26 mouse cellular contexts compared by ENCODE assay signal in genomic region chr7:37389703-37390087, GRCm38 (mm10).
"Had no signal": no experiment of that assay in that cellular context is flagged by ENCODE, and none has a peak within 500 bp of the region (broad histone marks: within the 10 kb centered on the region; RNA-seq: fewer than 3 reads in every experiment).

No protein-coding gene starts in this region.

- ATAC-seq: inflammation-experienced regulatory T-cells, adult 6 months; intestine, embryonic 15.5 days; intestine, postnatal 0 days; liver, postnatal 0 days had no signal

- H3K27me3 ChIP-seq: hindbrain, embryonic 12.5 days; intestine, embryonic 15.5 days; liver, embryonic 13.5 days; liver, embryonic 15.5 days had no signal

- H3K36me3 ChIP-seq: heart, embryonic 10.5 days; heart, embryonic 12.5 days; hindbrain, embryonic 12.5 days; intestine, embryonic 15.5 days; limb, embryonic 10.5 days; limb, embryonic 12.5 days; liver, embryonic 13.5 days; liver, embryonic 15.5 days had no signal

- H3K9ac ChIP-seq: heart, embryonic 12.5 days; hindbrain, embryonic 12.5 days; intestine, embryonic 15.5 days; limb, embryonic 12.5 days; liver, embryonic 13.5 days; liver, embryonic 15.5 days; liver, postnatal 0 days had no signal

- H3K4me1 ChIP-seq: heart, embryonic 12.5 days; intestine, embryonic 15.5 days; liver, embryonic 13.5 days; liver, embryonic 15.5 days had no signal

- H3K27ac ChIP-seq: gastrocnemius, adult 2 months; heart, embryonic 10.5 days; intestine, embryonic 15.5 days; left cerebral cortex, adult 2 months; limb, embryonic 10.5 days; limb, embryonic 12.5 days; liver, embryonic 13.5 days; liver, embryonic 15.5 days had no signal

- DNase-seq: gastrocnemius, adult 2 months; gastrocnemius, postnatal 10 days; gastrocnemius, postnatal 25 days; heart, adult 18-20 months; heart, postnatal 10 days; heart, postnatal 4 days; kidney, adult 18-20 months; kidney, adult 8-10 months; kidney, postnatal 10 days; kidney, postnatal 25 days; kidney, postnatal 4 days; liver; liver, embryonic 13.5 days; liver, postnatal 0 days; lung, adult 2 months had no signal

- H3K4me2 ChIP-seq: heart, embryonic 12.5 days; hindbrain, embryonic 12.5 days; intestine, embryonic 15.5 days; limb, embryonic 12.5 days; liver, embryonic 11.5 days; liver, embryonic 13.5 days; liver, embryonic 15.5 days had no signal

- H3K4me3 ChIP-seq: gastrocnemius, adult 2 months; heart, embryonic 10.5 days; heart, embryonic 12.5 days; hindbrain, embryonic 12.5 days; intestine, embryonic 15.5 days; left cerebral cortex, adult 2 months; limb, embryonic 10.5 days; limb, embryonic 12.5 days; liver, embryonic 13.5 days; liver, embryonic 15.5 days had no signal

- H3K9me3 ChIP-seq: heart, embryonic 10.5 days; heart, embryonic 12.5 days; hindbrain, embryonic 12.5 days; intestine, embryonic 15.5 days; limb, embryonic 10.5 days; limb, embryonic 12.5 days; liver, embryonic 13.5 days; liver, embryonic 15.5 days had no signal
